Mouse (Mus musculus): Measurements from ENCODE around the gene Gm8126.
"Not testable (repeated sequence)": the region's sequence is repeated elsewhere in the genome, so short reads cannot be mapped to it uniquely, and the experiment has no call there.

Gene Gm8126

DNA sequence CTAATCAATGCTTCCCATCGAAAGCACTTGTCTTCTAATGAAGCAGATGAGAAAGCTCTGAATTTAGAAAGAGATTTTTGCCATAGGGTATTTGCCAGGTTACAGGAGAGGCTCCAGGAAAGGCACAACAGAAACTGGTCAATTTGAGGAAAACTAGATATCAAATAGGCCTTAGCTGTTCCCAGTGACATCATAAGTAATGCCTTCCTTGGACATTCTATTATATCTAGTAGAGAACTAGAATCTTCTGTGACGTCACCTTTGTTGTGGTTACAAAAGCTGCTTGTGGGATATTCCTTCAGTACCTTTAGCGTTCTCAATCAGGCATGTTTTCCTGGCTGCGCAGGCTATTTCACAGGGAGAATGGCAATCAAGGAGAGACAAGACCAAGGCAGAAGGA is at the start of gene Gm8126:
TSS of gene Gm8126 (plus strand) at position 301 of the 400 bp plus-strand sequence.
- not testable (repeated sequence) for ATAC-seq (ENCODE audit: insufficient number of reproducible peaks, low FRiP score, low TSS enrichment)

DNA sequence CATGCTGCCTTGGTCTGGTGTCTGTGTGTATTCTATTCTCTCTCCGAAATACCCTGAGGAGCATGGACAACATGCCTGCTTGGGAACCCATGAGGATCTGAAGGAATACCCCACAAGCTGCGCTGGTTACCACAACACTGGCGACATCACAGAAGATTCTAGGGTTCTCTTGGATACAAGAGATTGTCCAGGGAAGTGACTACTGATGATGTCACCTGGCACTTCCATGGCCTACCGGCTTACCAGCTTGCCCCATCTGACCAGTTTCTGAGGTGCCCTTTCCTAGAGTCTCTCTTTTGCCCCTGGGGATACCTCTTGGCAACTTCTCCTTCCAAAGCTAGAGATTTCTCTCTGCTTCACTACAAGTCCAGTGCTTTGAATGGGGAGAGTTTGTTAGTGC is 23.2 kb upstream of the Gm8126 start, which contains the start of gene Gm8122:
TSS of gene Gm8122 (minus strand) at position 101 of the 400 bp plus-strand sequence.
- not testable (repeated sequence) for ATAC-seq (ENCODE audit: insufficient number of reproducible peaks, low FRiP score, low TSS enrichment)

DNA sequence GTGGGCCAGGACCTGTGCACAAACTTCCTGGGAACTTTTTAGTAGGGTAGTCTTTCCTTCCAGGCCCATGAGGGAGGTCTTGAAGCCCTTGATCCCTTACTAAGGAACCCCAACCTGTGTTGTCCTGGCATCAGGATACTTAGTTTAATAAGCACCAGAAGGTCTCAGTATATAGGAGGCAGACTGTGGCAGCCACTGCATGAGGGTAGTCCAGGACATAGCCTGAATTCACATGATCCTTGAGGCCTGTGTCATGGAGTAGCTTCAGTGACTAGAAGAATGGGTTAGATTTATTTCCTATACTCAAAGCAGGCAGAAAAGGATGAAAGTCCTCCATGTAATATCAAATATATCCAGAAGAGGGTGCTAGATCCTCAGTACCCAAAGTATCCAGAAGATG is 20.7 kb upstream of the Gm8126 start:
- not testable (repeated sequence) for ATAC-seq (ENCODE audit: insufficient number of reproducible peaks, low FRiP score, low TSS enrichment)

DNA sequence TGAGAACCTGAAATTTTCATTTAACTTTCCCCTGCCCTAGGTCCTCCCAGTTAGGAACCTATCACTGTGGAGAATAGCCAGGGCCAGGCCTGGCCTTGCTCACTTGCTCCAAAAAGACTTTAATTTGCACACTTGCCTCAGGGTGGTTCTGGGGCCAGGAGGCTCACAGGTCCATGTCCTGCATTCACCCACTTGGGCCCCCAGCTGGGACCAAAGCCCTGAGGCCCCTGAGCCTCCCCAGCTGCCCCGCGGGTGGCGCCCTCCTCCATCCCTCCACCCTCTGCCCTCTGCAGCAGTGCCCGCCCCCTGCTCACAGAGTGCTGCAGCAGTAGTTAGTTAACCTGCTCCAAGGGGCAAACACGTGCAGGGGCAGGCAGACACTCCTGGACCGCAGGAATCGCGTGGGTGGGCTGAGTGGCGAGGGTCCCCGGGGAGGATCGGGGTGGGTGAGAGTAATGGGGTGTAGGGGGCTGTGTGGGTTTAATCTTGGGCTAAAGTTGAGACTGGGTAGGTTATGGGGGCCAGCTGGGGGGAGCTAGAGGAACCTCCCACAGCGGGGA is 8.8 kb upstream of the Gm8126 start:
- not testable (repeated sequence) for ATAC-seq (ENCODE audit: insufficient number of reproducible peaks, low FRiP score, low TSS enrichment)

DNA sequence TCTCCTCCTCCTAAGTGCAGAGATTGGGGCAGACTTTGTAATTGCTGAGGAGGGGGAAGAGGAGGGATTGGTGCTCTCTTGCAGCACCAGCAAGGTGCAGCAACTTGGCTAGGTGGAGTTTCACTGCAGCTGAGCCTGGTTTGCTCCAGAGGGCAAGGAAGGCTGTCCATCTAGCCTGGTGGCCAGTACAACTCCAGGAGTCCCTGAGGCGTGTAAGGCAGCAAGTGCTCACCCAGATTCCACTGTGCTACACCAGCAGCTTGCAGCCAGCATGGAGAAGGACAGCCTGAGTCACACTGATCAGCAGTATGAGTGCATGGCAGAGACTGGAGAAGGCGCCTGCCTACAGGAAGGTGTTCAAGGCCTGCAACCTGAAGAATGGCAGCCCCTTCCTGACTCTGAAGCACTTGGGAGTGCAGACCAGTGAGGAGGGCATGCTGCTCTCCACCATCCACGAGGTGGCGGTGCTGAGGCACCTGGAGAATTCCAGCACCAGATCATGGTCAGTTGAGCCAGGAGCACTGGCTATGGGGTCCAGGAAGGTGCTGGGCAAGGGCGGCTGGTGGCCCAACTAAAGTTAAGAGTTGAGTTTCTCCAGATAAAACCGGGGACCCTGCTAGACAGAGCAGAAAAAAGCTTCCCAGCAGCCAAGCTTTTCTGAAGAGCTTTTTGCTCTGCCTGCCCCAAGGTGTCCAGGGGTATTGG is 7.7 kb upstream of the Gm8126 start:
- ATAC-seq (ENCODE audit: insufficient number of reproducible peaks, low FRiP score, low TSS enrichment): not testable (repeated sequence)

DNA sequence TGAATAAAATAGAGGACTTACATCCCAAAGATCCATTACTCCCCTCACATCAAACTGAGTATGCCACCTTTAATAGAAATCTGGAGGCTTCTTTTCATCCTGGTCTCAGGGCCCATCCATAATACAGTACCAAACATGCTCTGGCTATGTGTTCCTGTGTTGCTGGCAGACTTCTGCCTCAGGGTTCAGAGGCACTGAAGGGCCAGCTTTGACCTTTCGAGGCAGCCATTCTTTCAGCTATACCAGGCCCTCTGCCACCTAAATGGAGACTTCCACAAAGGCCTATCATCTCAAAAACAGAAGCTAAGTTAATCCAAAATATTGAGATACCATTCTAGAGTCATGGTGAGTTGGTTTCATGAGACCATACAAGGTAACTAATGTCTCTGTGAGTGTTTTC is 1.9 kb upstream of the Gm8126 start:
- not testable (repeated sequence) for ATAC-seq (ENCODE audit: insufficient number of reproducible peaks, low FRiP score, low TSS enrichment)

DNA sequence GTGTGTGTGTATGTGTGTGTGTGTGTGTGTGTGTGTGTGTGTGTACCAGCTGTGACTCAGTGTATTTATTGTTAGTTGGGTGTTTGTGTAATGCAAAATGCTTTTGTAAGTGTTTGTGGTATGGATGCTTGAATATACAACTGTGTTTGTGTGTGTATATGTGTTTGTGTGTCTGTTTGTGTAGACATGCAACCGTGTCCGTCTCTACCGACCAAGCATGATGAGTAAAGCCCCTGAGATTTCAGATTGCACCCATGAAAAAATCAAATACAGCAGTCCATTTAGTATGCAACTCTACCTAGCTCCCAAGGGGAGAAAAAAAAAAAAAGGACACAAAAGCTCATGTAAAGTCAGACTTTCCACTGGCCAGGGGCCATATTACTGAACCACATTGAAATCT is 5.0 kb downstream of the Gm8126 start:
- ATAC-seq (ENCODE audit: insufficient number of reproducible peaks, low FRiP score, low TSS enrichment): not testable (repeated sequence)

DNA sequence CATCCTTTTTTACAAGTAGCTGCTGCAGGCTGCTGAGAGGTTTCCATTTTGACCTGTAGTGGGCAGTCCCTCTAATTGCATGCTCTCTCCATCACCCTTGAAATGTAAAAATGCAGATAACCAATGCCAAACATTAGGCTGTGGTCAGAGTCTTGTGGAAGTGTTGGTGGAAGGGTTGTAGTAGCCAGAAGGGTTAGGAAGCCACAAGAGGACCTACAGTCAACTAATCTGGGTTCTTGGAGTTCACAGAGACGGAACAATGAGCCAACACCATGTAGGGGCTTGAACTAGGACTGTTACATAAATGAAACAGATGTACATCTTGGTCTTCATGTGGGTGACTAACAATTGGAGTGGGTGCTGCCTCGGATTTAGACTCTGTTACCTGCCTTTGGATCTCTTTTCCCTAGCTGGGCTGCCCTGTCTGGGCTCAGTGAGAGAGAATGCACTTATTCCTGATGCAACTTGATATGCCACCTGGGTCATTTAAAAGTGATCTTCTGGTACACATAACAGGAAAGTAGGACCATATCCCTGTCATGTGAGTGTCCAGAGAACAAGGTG is 10.2 kb downstream of the Gm8126 start:
- not testable (repeated sequence) for ATAC-seq (ENCODE audit: insufficient number of reproducible peaks, low FRiP score, low TSS enrichment)

DNA sequence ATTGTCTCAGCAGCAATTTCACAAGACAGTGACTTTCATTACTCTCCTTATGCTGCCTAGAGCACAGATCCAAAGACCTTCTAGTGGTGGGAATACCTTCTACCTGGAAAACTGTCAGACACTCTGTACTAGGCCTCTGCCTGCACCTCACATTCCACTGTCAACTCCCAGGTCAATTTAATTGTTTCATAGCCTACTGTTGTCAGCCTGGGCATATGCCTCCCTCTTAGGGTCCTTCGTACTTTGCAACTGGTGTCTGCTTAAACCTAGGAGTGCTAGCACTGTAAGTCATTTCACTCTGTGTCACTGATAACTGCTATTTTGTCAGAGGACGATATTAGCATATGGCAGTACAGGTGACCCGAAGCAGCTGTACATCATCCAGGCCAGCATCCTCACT is 10.8 kb downstream of the Gm8126 start:
- not testable (repeated sequence) for ATAC-seq (ENCODE audit: insufficient number of reproducible peaks, low FRiP score, low TSS enrichment)

DNA sequence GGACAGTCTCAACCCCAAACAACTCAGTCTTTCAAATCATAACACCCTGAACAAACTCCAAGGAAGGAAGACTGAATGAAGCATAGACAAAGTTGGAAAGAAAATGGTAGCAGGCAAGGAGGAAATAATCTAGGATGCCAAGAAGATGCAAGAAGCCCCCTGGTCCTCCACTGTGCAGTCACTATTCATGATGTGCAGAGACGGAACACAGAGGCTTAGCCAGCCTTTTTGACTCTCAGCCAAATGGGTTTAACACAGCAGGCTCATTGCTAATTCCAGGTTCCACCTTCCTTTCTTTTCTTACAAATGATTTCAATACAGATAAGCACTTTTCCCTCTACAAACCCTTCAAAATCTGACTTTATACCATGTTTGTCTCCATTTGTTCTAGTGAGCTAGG is 14.7 kb downstream of the Gm8126 start:
- not testable (repeated sequence) for ATAC-seq (ENCODE audit: insufficient number of reproducible peaks, low FRiP score, low TSS enrichment)

DNA sequence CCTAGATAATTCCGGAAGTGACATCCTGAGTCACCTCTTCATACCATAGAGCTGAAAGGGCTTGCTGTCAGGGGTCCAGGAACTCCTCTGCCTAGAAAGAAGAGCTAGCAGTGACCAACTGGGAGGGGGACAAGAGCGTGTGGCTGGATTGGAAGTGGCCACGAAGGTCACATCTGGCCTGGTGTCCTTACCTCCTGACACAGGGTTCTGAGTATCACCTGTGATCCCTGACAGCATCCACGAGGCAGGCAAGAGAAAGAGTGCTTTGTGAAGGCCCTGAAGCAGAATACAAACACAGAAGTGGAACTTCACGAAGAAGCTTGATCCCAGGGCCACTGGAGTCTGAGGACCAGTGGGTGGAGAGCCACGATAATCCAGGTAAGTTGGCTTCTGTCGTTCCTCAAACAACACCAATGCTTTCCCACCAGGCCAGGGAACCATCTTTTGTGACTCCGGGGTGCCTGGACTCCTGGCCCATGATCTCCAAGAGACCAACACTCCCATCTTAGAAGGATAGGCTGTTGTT is 16.6 kb downstream of the Gm8126 start, which contains the start of gene Gm9732:
TSS of gene Gm9732 (plus strand) at position 51 of the 526 bp plus-strand sequence.
- not testable (repeated sequence) for ATAC-seq (ENCODE audit: insufficient number of reproducible peaks, low FRiP score, low TSS enrichment)

DNA sequence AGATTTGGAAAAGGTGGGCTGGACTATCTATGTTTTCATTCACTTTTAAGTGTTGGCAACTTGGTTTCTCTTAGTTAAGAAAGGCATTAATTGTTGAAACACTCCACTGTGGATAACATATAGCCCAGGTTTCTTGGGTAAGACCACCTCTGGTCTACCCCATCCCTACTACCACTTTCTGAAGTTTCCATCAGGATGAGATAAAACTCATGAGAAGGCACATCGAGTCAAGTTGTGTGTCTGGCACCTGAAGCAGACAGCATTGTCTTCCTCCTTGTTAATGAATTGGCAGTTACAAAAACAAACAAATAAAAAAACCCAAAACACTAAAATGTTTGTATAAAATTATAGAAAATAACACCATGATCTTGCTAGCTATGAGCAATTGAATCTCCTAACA is 17.3 kb downstream of the Gm8126 start:
- not testable (repeated sequence) for ATAC-seq (ENCODE audit: insufficient number of reproducible peaks, low FRiP score, low TSS enrichment)

DNA sequence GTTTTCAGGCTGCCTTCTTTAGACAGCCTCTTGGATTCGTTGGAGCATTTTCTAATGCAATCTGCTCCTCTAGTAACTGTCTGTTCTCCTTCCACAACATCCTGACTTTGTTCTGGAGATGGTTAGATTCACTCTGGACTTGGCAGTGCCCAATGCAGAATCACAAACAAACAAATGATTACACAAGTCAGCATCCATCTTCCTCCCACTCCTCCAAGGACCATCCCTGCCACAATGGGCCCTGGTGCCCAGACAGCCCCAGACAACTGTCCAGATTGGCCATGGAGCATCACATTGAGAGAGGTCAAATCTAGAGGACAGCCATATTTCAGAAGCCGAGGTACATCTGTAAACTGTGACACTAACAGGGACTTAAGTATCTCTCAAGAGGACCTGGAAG is 19.0 kb downstream of the Gm8126 start:
- ATAC-seq (ENCODE audit: insufficient number of reproducible peaks, low FRiP score, low TSS enrichment): not testable (repeated sequence)

DNA sequence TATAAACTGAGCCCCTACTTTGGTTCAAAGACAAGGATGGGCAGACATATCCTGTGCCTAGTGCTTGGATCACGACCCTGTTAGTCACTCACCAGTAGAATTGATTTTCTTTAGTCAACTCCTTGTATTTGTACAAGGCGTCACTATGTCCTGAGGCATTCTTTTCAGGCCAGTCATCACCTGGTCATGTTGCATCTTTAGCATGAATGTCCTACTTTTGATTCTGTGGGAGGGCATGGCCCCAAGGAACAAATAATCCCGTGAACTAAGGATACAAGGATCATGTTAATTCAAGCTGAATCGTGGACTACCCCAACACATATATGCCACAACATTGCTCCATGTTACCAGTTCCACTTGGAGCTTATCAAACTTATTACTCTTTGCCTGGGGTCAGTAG is 19.7 kb downstream of the Gm8126 start:
- not testable (repeated sequence) for ATAC-seq (ENCODE audit: insufficient number of reproducible peaks, low FRiP score, low TSS enrichment)

DNA sequence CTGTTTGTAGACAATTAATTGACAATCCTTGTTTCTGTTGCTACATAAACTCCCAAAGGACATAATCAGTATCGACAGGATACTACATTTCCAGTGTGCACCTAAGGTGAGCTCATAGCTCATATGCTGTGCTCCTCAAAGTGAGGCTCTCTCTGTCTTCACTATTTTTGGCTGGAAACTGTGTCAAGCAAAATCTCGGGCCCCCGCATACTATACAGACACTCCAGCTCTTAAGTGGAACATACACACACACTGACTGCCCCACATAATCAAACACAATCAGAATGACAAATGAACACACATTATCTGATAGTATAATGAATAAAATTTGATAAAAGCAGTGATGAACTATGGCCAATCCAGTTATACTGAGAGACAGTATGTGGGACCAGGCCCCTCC is 20.2 kb downstream of the Gm8126 start:
- not testable (repeated sequence) for ATAC-seq (ENCODE audit: insufficient number of reproducible peaks, low FRiP score, low TSS enrichment)

DNA sequence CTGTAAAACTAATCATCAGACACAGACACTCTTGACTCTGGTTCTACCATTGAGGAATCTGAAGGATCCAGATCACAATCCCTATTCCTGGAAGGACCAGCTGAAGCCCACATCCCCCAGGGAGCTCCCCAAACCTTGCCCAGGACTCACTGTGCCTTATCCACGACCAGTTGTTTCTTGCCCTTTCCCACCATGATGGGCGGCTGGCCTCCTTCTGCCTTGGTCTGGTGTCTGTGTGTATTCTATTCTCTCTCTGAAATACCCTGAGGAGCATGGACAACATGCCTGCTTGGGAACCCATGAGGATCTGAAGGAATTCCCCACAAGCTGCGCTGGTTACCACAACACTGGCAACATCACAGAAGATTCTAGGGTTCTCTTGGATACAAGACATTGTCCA is 35.1 kb downstream of the Gm8126 start, which contains the start of gene Gm8127:
TSS of gene Gm8127 (minus strand) at position 330 of the 400 bp plus-strand sequence.
- not testable (repeated sequence) for ATAC-seq (ENCODE audit: insufficient number of reproducible peaks, low FRiP score, low TSS enrichment)
